Mouse (Mus musculus) liver, embryonic 13.5 days (tissue): ENCODE data around the gene Clip4. TPM values are rescaled to one million over a fixed set of nuclear protein-coding genes. Genes with fewer than 3 reads are reported as not detected.
"Not testable (repeated sequence)": the region's sequence is repeated elsewhere in the genome, so short reads cannot be mapped to it uniquely, and the experiment has no call there.

Experiments
- ATAC-seq: fragments of 200-750 bp; cut with Nextera tagmentation; 2 replicates; pipeline ENCODE4 v1.8.0; 2017; ENCODE audit warnings: low read depth, mild to moderate bottlenecking, moderate number of reproducible peaks, moderate library complexity
- DNase-seq: peaks from one replicate; pipeline ENCODE4 v3.0.0; 2022
- H3K27ac ChIP-seq: fragments of 300-500 bp; sonication (generic); 2 replicates; pipeline ENCODE4 v1.5.1; 2015; ENCODE audit warnings: moderate library complexity, mild to moderate bottlenecking, inconsistent platforms
- H3K27me3 ChIP-seq: fragments of 300-500 bp; sonication (generic); 2 replicates; pipeline ENCODE4 v1.6.1; 2015; ENCODE audit warnings: mild to moderate bottlenecking, inconsistent platforms
- H3K36me3 ChIP-seq: fragments of 300-500 bp; sonication (generic); 2 replicates; pipeline ENCODE4 v1.6.1; 2015; ENCODE audit warnings: mild to moderate bottlenecking, inconsistent platforms
- H3K4me1 ChIP-seq: fragments of 300-500 bp; sonication (generic); replicated peaks from 2 replicates; pipeline ENCODE4 v1.6.1; 2015; ENCODE audit warnings: inconsistent platforms
- H3K4me2 ChIP-seq: fragments of 300-500 bp; sonication (generic); 2 replicates; pipeline ENCODE4 v1.6.1; 2015; ENCODE audit warnings: inconsistent platforms, mild to moderate bottlenecking, moderate library complexity
- H3K4me3 ChIP-seq: fragments of 300-500 bp; sonication (generic); replicated peaks from 2 replicates; pipeline ENCODE4 v1.5.1; 2015; ENCODE audit warnings: mild to moderate bottlenecking, inconsistent platforms
- H3K9ac ChIP-seq: fragments of 300-500 bp; sonication (generic); 2 replicates; pipeline ENCODE4 v1.6.1; 2015; ENCODE audit warnings: mild to moderate bottlenecking, inconsistent platforms
- H3K9me3 ChIP-seq: fragments of 300-500 bp; sonication (generic); replicated peaks from 2 replicates; pipeline ENCODE4 v1.6.1; 2016; ENCODE audit warnings: inconsistent platforms
- WGBS: fragments of 180-500 bp; shearing (Covaris S2); methylation state at CpG from one replicate; pipeline ENCODE4 v1.1.7; 2015; ENCODE audit not compliant: insufficient replicate concordance; 5-methylcytosine and 5-hydroxymethylcytosine counted together
- polyA plus RNA-seq: library from polyadenylated mRNA; unstranded; fragments of >200 nt; fragmentation: Nextera tagmentation; extraction: Ambion mirVana; gene quantifications from 2 replicates; pipeline ENCODE4 v1.2.1, GENCODE M21; 2015

The Clip4 gene
- 0.17 and 0.54 TPM in 2 replicates for polyA plus RNA-seq

- not testable (repeated sequence) for H3K27ac ChIP-seq, H3K4me3 ChIP-seq
- WGBS: 33% methylated on average over 1 of the region's 1 CpGs
Observed at GRCm38 (mm10) chr17:71768173-71768572, at the start of gene Clip4. Gene Clip4, plus strand, starts transcription at chr17:71768473.

GRCm38 (mm10) chr17:71720434-71720833 lies 47.8 kb upstream of the Clip4 start:
- Histone ChIP-seq H3K4me1 (no peaks in the 10 kb centered on the region), H3K27ac (no peak overlapping the region), H3K36me3 (no peaks in the 10 kb centered on the region), H3K9ac (no peak overlapping the region), H3K4me3 (no peak overlapping the region), H3K9me3 (no peaks in the 10 kb centered on the region), H3K27me3 (no peaks in the 10 kb centered on the region), H3K4me2 (no peak overlapping the region)
- ATAC-seq (no peak), DNase-seq (no peak)

More at GRCm38 (mm10) chr17:71768173-71768572, at the start of gene Clip4:
- not testable (repeated sequence) for ATAC-seq, H3K9ac ChIP-seq, H3K4me1 ChIP-seq, H3K4me2 ChIP-seq, DNase-seq, H3K36me3 ChIP-seq, H3K27me3 ChIP-seq, H3K9me3 ChIP-seq

GRCm38 (mm10) chr17:71721019-71721418 lies 47.3 kb upstream of the Clip4 start:
- DNase-seq (no peak), ATAC-seq (no peak)
- H3K27me3 ChIP-seq: no peaks in the 10 kb centered on the region
- no peak overlapping the region for H3K4me3 ChIP-seq
- H3K9ac ChIP-seq: no peak overlapping the region
- no peaks in the 10 kb centered on the region for H3K9me3 ChIP-seq
- 41% methylated on average over 3 of the region's 3 CpGs for WGBS
- H3K27ac ChIP-seq: no peak overlapping the region
- no peaks in the 10 kb centered on the region for H3K4me1 ChIP-seq
- H3K36me3 ChIP-seq: no peaks in the 10 kb centered on the region
- H3K4me2 ChIP-seq: no peak overlapping the region

- no peaks in the 10 kb centered on the region for H3K4me1 ChIP-seq
- no peaks in the 10 kb centered on the region for H3K36me3 ChIP-seq
- DNase-seq (no peak), ATAC-seq (no peak)
- H3K27ac ChIP-seq: no peak overlapping the region
- H3K4me2 ChIP-seq: no peak overlapping the region
- H3K27me3 ChIP-seq: no peaks in the 10 kb centered on the region
- no peak overlapping the region for H3K4me3 ChIP-seq
- no peaks in the 10 kb centered on the region for H3K9me3 ChIP-seq
- H3K9ac ChIP-seq: no peak overlapping the region
- 54% methylated on average over 2 of the region's 2 CpGs for WGBS
Observed at GRCm38 (mm10) chr17:71730655-71731054, 37.6 kb upstream of the Clip4 start.

GRCm38 (mm10) chr17:71736442-71736841 lies 31.8 kb upstream of the Clip4 start:
- Histone ChIP-seq H3K9me3 (no peaks in the 10 kb centered on the region), H3K4me1 (no peaks in the 10 kb centered on the region), H3K36me3 (no peaks in the 10 kb centered on the region), H3K9ac (no peak overlapping the region), H3K27me3 (no peaks in the 10 kb centered on the region), H3K4me2 (no peak overlapping the region), H3K4me3 (no peak overlapping the region), H3K27ac (no peak overlapping the region)
- DNase-seq (no peak), ATAC-seq (no peak)
- WGBS: 45% methylated on average over 3 of the region's 3 CpGs

GRCm38 (mm10) chr17:71742156-71742555 lies 26.1 kb upstream of the Clip4 start:
- no peak for DNase-seq
- Histone ChIP-seq H3K36me3 (no peaks in the 10 kb centered on the region), H3K27me3 (no peaks in the 10 kb centered on the region), H3K4me2 (no peak overlapping the region), H3K4me3 (no peak overlapping the region), H3K9me3 (no peaks in the 10 kb centered on the region; the same call in 1 of the 2 replicates), H3K27ac (no peak overlapping the region), H3K4me1 (0 out of 2 replicates have a peak, but pooled peaks cover 2% of the 10 kb centered on the region), H3K9ac (no peak overlapping the region)
- 42% methylated on average over 3 of the region's 3 CpGs for WGBS
- ATAC-seq: no peak

- ATAC-seq (no peak), DNase-seq (no peak)
- H3K4me1 ChIP-seq: 0 out of 2 replicates have a peak, but pooled peaks cover 2% of the 10 kb centered on the region
- H3K4me2 ChIP-seq: no peak overlapping the region
- no peaks in the 10 kb centered on the region for H3K27me3 ChIP-seq
- H3K36me3 ChIP-seq: no peaks in the 10 kb centered on the region
- no peak overlapping the region for H3K27ac ChIP-seq
- no peaks in the 10 kb centered on the region; the same call in 1 of the 2 replicates for H3K9me3 ChIP-seq
- no peak overlapping the region for H3K9ac ChIP-seq
- no peak overlapping the region for H3K4me3 ChIP-seq
- 34% methylated on average over 5 of the region's 5 CpGs for WGBS
Observed at GRCm38 (mm10) chr17:71742935-71743334, 25.3 kb upstream of the Clip4 start.

- H3K4me2 ChIP-seq: no peak overlapping the region
- ATAC-seq (no peak), DNase-seq (no peak)
- H3K9ac ChIP-seq: no peak overlapping the region
- no peak overlapping the region for H3K27ac ChIP-seq
- no peaks in the 10 kb centered on the region for H3K27me3 ChIP-seq
- no peak overlapping the region for H3K4me3 ChIP-seq
- no peaks in the 10 kb centered on the region for H3K36me3 ChIP-seq
- H3K9me3 ChIP-seq: no peaks in the 10 kb centered on the region; the same call in 1 of the 2 replicates
- 67% methylated on average over 9 of the region's 9 CpGs for WGBS
- H3K4me1 ChIP-seq: 0 out of 2 replicates have a peak, but pooled peaks cover 2% of the 10 kb centered on the region
Observed at GRCm38 (mm10) chr17:71746114-71746513, 22.2 kb upstream of the Clip4 start.

- H3K9ac ChIP-seq: no peak overlapping the region
- 71% methylated on average over 8 of the region's 8 CpGs for WGBS
- ATAC-seq (no peak), DNase-seq (no peak)
- no peaks in the 10 kb centered on the region for H3K27me3 ChIP-seq
- H3K4me3 ChIP-seq: no peak overlapping the region
- no peaks in the 10 kb centered on the region; the same call in 1 of the 2 replicates for H3K9me3 ChIP-seq
- 0 out of 2 replicates have a peak, but pooled peaks cover 2% of the 10 kb centered on the region for H3K4me1 ChIP-seq
- H3K36me3 ChIP-seq: no peaks in the 10 kb centered on the region
- H3K4me2 ChIP-seq: no peak overlapping the region
- H3K27ac ChIP-seq: no peak overlapping the region
Observed at GRCm38 (mm10) chr17:71747561-71747960, 20.7 kb upstream of the Clip4 start.

- ATAC-seq (peak; percentile 41; the same call in 1 of the 2 replicates), DNase-seq (no peak)
- Histone ChIP-seq H3K4me3 (no peak overlapping the region), H3K4me1 (no peaks in the 10 kb centered on the region), H3K9ac (no peak overlapping the region), H3K27ac (no peak overlapping the region), H3K9me3 (no peaks in the 10 kb centered on the region), H3K36me3 (no peaks in the 10 kb centered on the region), H3K4me2 (no peak overlapping the region), H3K27me3 (no peaks in the 10 kb centered on the region)
- 50% methylated on average over 9 of the region's 9 CpGs for WGBS
Observed at GRCm38 (mm10) chr17:71749616-71750168, 18.6 kb upstream of the Clip4 start.

GRCm38 (mm10) chr17:71752831-71753230 lies 15.4 kb upstream of the Clip4 start, which contains the start of gene Pcare:
Gene Pcare, minus strand, starts transcription at chr17:71752894.
- no peak for DNase-seq
- Histone ChIP-seq H3K9ac (no peak within 1 kb of the TSS), H3K4me2 (no peak within 1 kb of the TSS), H3K4me3 (no peak within 1 kb of the TSS), H3K27me3 (no peaks in the 10 kb centered on the region), H3K27ac (no peak within 1 kb of the TSS), H3K36me3 (no peaks in the 10 kb centered on the region), H3K9me3 (no peaks in the 10 kb centered on the region), H3K4me1 (no peaks in the 10 kb centered on the region)
- no peak for ATAC-seq
- 69% methylated on average over 10 of the region's 10 CpGs for WGBS

GRCm38 (mm10) chr17:71760536-71760935 lies 7.7 kb upstream of the Clip4 start:
- H3K27me3 ChIP-seq: no peaks in the 10 kb centered on the region
- H3K9ac ChIP-seq: no peak overlapping the region
- no peak for DNase-seq
- no peaks in the 10 kb centered on the region for H3K36me3 ChIP-seq
- H3K27ac ChIP-seq: no peak overlapping the region
- H3K9me3 ChIP-seq: no peaks in the 10 kb centered on the region
- H3K4me2 ChIP-seq: no peak overlapping the region
- no peaks in the 10 kb centered on the region for H3K4me1 ChIP-seq
- no peak for ATAC-seq
- WGBS: 70% methylated on average over 7 of the region's 7 CpGs
- no peak overlapping the region for H3K4me3 ChIP-seq
